Mouse (Mus musculus) frontal cortex, postnatal 25 days (tissue): Measurements from ENCODE around the gene Bcas2.
"Not testable (repeated sequence)": the region's sequence is repeated elsewhere in the genome, so short reads cannot be mapped to it uniquely, and the experiment has no call there.

ENCODE experiments used
- DNase-seq, 2 experiments: peaks; one replicate each; pipeline ENCODE4 v3.0.0; 2022; ENCODE audit warnings: low spot score in 2 of 2

Bcas2 gene

DNA sequence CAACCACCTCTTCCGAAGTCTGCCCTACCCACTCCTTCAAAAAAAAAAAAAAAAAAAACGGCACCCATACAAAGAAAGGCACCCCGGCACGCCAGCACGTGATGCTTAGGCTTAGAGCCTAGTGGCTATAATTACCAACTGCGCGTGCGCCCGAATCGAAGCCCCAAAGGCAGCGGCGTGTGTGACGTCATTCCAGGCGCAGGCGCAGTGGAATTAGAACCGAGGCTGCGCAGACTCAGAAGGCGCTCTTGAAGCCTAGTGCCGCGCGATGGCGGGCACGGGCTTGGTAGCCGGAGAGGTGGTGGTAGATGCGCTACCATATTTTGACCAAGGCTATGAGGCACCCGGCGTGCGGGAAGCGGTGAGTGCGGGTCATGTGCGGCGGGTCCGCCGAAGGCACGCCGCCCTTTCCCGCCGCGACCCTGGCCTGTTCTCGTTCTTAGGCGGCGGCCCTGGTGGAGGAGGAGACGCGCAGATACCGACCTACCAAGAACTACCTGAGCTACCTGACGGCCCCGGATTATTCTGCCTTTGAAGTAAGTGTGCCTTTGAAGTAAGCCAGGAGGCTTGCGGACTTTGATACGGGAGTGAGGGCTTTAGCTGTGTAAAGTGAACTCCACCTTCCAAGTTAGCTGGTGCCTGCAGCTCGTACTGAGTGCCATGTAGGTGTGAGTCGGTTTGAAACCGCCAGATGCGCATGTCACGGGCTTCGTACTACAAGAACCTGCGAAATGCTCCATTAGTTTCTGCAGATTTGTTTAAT is at the start of gene Bcas2:
Gene Bcas2 (plus strand): TSS at position 151 of the 763 bp plus-strand sequence.
- DNase-seq: peak; percentile 98 to 99

DNA sequence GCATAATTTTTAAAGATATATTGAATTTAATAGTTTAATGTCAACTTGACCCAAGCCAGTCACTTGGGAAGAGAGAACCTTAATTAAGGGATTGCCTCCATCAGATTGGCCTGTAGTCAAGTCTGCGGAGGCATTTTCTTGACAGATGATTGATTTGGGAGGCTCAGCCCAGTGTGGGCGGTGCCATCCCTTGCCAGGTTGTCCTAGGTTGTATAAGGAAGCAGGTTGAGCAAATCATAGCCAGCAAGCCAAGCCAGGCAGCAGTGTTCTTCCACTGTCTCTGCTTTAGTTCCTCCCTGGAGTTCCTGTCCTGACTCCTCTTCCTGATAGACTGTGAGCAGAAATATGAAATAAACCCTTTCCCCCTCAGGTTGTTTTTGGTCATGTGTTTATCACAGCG is 47.8 kb upstream of the Bcas2 start:
- DNase-seq: no peak

DNA sequence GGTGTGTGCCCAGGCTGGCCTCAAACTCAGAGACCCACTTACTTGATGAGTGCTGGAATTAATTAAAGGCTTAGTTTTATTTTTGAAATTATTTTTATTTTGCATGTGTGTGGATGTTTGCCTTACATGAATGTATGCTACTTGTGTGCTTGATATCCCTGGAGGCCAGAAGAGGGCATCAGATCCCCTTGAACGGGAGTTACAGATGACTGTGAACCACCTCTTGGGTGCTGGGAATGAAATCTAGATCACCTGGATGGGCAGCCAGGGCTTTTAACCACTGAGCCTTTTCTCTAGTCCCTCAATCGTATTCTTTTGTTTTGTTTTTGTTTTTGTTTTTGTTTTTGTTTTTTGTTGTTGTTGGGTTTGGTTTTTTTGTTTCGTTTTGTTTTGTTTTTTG is 45.3 kb upstream of the Bcas2 start:
- no peak for DNase-seq

DNA sequence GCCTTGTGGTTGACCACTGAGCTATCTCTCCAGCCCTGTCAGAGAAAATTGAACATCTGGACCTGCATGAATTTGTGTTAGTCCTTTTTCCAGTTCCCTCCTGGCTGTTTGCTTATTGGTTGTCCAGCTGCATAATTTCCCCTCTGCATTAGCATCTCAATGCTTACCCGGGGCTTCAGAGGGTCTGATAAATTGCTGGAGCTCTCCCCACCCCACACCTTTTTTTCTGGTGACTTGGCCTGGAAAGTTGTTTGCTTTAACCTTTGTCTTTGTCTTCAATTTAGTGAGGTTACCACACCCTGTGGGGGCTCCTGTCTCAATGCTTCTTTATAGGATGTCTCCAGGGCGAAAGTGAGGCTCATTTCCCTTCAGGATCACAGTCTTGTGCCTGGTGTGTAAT is 44.3 kb upstream of the Bcas2 start:
- DNase-seq: no peak

DNA sequence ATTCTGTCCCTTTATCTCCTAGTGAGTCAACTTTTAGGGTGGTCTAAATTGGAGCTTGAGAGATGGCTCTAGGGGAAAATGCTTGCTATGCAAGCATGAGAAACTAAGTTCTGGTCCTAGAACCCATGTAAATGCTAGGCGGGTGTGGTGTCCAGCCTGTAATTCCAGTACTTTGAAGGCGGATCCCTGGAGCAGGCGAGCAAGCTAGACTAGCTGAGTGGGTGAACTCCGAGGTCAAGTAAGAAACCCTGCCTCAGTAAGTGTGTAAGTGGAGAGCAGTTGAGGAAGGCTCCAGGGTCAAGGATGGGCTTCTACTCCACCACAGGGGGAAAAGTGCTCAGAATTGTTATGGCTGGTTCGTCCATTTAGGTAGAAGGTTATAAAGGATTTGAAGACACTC is 43.7 kb upstream of the Bcas2 start:
- DNase-seq: no peak

DNA sequence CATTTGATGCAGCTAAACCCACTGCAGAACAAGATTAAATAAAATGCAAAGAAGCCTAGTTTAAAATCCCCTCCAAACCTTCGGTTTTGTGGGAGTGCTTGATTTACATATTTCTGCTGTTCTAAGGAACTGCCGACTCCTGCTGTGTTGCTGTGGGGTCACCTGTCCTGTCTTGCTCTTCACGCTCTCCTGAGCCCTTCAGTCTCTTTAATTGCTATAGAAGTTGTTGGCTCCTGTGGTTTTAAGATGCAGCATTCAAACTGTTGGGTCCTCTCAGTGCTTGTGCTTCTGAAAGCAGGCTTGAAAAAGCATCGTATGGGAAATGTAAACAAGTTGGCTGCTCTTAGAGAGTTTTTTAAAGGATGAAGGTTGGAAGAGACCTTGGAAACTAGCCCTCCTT is 43.2 kb upstream of the Bcas2 start:
- DNase-seq: no peak

DNA sequence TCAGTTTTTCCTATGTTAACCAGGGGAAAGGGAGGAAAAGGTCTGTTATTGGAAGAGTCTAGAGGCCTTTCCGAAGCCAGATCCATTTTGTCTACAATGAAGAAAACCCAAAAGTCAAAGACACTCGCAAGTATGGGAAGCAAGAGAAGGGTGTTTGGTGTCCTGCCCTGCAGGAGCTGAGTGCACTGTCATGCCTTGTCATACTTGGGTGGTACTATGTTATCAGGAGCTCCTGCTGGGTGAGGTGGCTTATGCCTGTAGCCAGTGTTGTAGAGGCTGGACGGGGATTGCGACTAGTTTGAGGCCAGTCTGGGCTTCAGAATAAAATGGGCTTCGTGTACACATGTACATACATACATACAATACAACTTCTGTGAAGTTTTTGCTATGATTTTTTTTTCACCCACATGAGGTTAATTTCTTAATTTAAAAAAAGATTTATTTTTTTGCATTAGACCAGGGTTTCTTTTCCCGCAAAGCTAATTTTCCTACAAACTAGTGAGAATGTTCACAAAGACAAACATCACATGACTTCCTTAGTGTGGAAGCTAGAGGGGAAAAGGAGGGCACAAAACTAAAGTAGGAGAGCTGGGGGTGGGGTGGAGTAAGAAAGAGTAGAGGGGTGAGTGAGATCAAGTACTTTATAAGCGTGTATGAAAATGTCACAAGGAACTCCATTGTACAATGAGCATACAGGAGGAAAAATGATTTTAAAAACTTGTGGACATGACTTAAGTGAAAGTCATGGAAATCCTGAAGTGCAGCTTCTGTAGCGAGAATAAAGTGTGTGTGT is 41.9 kb upstream of the Bcas2 start:
- no peak for DNase-seq

DNA sequence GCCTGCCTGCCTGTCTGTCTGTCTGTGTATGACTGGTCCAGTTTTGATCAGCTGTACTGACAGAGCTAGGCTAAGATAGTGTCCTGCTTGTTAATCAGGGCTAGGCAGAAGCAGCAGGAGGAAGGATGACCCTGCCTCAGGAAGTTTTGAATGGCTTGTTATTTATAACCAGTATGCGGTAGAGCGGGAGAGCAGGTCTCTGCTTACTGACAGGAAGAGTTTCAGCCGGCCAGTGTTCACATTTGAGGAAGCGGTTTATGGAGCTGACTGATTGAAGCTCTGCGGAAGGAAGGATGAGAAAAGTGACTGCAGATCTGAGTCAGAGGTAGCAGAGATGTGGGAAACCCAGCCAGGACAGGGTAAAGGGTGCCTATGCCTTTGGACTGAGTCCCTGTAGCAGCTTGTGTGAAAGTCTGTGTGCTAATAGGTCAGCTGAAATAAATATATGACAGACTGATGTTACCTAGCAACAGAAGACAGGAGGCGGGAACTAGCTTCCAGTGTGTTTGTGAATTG is 41.2 kb upstream of the Bcas2 start:
- no peak for DNase-seq

DNA sequence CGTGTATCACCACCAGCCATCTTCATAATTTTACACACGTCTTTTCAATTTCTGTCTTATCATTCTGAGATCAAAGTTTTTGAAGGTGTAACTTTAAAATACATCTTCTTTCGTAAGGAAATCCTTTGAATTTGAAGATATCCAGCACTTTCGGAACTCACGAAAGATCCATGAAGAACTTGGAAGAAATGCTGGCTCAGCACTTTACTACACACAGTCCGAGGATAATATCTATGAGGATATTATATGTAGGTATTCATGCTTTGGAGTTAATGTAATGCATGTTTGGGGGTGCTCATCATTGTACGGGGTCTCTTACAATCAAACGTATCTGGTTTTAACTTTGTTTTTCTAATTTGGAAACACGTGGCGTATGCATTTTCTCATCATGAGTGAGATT is 38.4 kb upstream of the Bcas2 start:
- no peak for DNase-seq

DNA sequence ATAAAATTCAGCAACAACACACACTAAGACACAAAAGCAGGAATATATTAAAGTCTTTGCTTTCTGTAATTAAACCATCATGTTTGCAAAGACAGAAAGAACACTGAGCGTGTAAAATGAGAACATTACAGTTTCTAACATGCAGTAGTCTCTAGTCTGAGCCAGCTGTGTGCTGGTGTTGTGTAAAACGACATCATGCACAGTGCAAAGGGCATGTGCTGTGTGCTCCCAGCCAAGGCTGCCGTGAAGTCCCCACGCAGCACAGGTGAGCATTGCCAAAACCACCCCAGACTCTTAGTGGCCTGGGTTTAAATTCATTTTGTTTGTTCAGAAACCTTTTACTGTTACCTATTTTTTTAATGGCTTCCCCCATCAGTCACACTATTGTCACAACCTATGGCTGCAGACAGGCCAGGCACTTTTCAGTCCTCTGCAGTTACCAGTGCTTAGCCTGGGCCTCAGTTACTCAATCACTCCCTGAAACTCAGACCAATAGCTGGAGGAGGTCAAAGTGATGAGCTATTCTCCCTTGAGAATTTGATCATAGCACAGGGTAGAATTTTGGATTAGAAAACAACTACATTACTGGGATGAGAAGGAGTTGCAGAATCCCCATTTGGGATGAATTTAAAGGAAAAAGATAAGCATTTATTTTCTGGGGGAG is 34.9 kb upstream of the Bcas2 start:
- no peak for DNase-seq

DNA sequence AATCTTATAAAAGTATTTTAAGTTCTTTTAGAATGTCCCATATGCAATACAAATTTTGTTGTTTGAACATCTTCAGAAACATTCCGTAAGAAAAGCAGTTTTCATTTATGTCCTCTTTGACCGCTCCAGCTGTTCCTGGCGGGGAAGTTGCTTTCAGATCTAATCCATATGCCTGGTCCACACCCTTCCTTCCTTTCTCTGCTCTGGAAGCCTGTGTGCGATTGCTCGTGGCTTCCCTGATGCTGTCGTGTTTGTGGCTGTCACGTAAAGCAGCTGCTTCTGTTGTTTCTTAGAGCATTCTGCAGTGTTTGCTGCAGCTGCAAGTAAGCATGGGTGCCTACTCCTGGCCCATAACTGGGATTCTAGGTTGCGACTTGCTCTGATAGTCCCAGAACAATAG is 32.4 kb upstream of the Bcas2 start:
- no peak for DNase-seq

DNA sequence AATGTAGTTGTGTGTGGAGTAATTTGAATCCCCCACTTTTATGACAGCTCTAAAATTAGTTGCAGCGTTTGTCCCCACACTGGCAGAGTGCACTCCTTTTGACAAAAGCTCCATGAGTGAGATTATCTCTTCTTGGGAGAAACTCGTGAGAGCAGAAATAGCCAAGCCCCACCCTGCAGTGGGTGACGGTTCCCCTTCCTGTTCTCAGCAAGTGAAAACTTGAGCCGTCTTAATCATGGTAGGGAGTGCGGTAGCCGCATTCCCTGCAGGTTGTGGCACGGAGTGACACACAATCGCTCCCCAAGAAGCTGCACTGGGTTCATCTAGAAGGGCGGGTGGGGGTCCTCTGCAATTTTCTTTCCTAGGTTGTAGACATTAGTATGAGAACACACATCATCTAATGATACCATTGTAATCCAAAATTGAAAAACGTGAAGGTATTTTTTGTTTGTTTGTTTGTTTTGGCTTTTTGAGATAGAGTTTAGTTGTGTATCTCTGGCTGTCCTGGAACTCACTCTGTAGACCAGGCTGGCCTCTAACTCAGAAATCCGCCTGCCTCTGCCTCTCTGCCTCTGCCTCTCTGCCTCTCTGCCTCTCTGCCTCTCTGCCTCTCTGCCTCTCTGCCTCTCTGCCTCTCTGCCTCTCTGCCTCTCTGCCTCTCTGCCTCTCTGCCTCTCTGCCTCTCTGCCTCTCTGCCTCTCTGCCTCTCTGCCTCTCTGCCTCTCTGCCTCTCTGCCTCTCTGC is 31.2 kb upstream of the Bcas2 start:
- not testable (repeated sequence) for DNase-seq

DNA sequence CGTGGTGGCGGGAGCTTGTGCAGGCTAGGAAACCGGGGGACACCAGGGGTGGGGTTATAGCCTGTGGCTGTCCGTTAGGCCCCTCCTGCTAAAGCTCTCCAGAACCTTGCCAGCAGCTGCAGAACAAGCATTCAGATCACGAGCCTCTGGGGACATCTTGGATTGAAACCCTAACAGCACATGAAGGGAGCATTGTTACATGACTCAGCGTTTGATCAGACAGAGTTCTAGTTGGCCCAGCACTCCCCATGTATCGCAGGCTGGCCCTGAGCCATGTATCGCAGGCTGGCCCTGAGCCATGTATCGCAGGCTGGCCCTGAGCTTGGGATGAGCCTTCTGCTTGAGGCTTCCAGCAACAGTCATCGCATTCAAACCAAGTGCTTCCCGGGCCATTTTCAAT is 30.2 kb upstream of the Bcas2 start:
- DNase-seq: no peak

DNA sequence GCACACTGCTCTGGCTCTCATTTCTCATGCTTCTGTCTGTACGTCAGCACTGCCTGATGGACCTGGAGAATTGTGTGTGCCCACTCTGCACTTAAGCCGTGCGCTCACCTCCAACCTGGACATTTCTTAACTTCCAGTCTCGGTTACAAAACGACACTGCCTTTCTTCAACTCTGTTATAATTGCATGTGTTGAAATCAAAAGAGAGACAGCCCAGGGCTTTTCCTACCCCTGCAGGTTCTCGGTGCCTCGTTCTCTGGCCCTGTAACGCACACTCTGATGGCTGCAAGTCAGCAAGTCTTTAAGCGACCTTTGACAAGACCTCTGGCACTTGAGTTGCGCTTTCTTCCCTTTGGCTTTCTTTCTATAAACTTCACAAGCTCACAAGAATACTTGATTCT is 29.1 kb upstream of the Bcas2 start:
- no peak for DNase-seq

DNA sequence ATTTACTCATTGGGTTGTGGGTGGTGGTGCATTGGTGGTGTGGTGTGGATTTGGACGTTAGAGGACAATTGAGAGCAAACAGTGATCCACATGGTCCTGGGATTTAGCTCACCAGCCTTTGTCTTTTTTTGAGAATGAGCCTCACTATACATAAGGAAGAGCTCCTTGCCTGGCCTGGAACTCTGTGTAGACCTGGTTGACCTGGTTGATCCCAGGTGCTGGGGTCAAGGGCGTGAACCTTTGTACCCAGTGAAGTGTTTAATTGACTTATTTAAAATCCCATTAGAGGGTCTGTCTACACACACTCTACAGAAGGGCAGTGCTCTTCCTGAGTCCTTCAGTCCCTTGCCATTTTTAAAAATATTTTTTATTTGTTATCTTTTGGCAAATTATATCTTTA is 26.1 kb upstream of the Bcas2 start:
- DNase-seq: no peak

DNA sequence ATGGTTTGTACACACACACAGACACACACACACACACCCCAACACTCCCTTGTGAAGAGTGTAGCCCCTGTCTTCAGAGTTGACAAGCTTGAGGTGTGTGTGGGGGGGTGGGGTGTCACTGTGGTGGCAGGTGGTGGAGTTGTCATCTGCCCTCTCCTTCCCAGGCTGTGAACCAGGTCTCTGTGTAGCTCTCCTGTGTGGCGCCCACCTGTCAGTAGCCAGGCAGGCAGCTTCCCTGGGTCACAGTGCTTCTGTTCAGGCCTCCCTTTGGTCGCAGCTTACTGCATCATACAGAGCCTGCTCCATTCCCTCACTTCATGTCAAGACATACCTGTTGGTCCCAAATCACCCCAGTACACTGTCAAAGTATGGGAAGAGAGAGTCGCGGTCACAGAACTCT is 25.7 kb upstream of the Bcas2 start:
- no peak for DNase-seq

DNA sequence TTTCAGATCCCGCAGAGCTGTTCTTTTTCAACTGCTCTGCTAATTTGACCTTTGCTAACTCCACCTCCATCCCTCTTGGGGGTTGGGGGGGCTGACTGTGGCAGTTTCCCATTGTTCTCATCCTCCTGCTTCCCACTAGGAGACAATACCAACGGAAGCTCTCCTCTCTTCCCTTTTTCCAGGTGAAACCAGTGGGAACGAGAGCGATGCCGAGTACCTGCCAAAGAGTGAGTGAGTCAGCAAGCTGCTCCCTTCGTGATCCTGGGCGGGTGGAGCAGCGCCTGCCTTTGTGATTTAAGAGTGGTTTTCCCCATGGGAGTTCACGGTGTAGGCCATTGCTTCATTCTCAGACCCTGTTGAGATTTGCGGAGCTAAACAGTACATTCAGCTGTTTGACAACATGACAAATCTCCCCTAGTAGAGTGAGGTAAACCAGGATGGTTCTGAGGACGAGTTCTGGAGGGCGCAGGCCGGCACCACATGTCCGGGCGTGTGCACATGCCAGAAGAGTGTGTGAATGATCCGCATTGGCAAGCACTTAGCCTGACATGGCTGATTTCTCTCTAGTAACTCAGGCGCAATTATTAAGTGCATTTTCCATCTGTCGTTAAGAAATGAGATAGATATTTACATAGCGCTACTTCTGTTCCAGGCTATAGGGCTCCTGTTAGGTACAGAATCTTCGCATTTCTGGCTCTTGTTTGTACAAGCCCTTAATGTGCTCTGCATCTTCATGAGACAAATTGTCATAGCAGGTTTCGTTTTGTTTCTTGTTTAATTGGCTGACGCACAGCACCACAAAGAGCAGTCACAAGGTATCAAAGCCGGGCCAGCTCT is 24.9 kb upstream of the Bcas2 start:
- no peak for DNase-seq

DNA sequence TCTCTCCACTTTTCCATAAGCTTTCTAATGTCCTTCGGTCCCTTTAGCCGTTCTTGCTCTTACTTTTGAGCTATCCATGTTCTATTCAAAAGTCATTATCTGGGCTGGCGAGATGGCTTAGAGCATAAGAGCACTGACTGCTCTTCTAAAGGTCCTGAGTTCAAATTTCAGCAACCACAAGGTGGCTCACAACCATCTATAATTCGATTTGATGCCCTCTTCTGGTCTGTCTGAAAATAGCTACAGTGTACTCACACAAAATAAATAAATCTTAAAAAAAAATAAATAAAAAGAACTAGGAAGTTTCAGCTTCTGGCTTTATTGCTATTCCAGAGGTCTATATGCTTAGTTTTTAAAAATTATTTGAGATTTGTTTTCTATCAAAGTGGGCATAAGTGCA is 23.7 kb upstream of the Bcas2 start:
- no peak for DNase-seq

DNA sequence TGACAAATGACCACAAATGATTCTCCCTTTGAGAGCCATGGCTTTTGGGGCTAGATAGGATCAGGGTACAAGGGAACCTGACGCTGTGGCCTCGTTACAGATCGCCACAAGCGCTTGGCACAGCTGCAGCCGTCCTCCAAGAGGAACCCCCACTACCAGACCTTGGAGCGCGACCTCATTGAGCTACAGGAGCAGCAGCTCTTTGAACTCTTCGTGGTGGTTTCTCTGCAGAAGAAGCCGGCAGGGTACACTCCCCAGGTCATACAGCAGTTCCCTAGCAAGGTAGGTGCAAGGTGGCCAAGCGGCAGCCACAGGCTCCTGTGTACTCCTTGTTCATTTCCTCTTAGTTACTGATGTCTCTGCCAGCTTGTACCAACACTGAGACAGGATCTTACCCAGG is 22.5 kb upstream of the Bcas2 start:
- DNase-seq: no peak

DNA sequence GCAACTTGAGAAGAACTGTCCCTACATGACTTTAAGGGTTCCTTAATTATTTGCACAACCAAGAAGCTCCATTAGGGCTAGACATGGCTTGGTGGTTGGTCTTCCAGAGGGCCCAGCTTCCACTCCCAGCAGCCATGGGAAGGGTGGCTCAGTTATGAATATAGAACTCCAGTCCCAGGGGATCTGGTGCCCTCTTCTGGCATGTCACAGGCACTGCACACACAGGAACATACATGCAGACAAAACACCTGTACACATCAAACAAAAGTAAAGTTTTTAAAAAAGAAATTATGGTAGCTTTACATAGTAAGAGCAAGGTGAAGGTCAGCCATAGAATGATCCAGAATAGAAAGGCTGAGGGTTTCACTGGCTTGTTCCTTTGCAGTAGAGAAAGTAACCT is 17.7 kb upstream of the Bcas2 start:
- no peak for DNase-seq
